Mouse (Mus musculus): ENCODE results near the gene Tgfb2.

DNA sequence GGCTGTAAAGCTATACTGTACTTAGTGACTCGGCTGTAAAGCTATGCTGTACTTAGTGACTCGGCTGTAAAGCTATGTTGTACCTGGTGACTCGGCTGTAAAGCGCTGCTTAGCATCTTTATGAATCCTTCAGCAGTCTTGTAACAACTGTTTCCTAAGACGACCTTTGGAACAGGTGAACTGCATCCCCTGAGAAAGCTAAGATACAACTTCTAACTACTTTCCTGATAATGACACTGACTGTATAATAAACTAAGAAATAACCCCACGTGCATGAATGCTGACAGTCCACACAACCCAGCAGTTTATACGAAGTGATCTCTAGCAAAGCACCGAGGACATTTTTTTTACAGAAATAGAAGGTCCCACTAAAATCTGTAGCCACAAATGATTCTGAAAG, 27.3 kb upstream of the Tgfb2 start:
- TF ChIP-seq GATA1 (IDR thresholded peaks at IDR 0.05; ENCODE audit: low read length) = no peak
- TF ChIP-seq TAL1 (IDR thresholded peaks at IDR 0.05; ENCODE audit: low read length) = no peak

Measured in erythroblast, embryonic 14.5 days (primary cell).